8 mouse cellular contexts compared by ENCODE assay signal in the genomic region with DNA sequence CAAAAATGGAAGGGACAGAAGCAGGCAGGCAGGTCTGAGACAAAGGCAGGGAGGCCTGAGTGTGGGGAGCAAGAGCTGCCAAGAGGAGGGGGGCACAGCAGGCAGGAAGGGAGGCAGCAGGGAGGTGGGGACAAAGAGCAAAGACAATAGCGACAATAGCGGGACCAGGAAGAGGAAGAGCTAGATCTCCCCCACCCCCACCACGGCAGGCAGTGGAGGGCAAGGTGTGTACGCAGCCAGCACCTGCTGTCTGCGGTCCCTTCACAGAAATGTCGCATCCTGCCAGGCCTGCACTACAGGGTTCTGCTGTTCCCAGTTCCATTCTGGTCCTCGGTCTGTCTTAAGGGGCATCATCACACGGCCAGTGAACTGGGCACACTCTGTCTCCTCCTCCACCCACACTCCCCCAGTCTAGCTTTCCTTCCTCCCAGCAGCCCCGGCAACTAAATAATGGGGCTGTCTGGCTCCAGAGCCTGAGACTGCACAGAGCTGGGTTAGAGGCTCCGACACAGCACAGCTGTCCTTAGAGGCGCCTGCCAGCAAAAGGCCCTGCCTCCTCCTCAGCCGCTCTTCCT. TPM values are rescaled to one million over a fixed set of nuclear protein-coding genes. Genes with fewer than 3 reads are reported as not detected.
DNase-seq lines count a peak whose midpoint lies in the region; ATAC-seq lines count a peak whose summit lies in the region.

No protein-coding gene starts in this region.

- H3K4me3 ChIP-seq in forebrain, embryonic 16.5 days (replicated peaks; ENCODE audit: low read length) = no peak overlapping the region

- DNase-seq in left cerebral cortex, postnatal 4 days = peak; percentile 57
- no peak for DNase-seq in left cerebral cortex, postnatal 36 days (ENCODE audit: low spot score in 2 of 2)
- DNase-seq in kidney, postnatal 25 days = peak; percentile 38 to 56
- DNase-seq in naive thymus-derived CD4-positive, alpha-beta T cell, adult 2 months (ENCODE audit: low read depth) = peak; percentile 82
- DNase-seq in B cell, adult 2 months = no peak
- DNase-seq in gastrocnemius, postnatal 14 days = no peak
- no peak for DNase-seq in gastrocnemius, postnatal 10 days

- H3K9me3 ChIP-seq in forebrain, embryonic 16.5 days (ENCODE audit: control insufficient read depth, low read length) = no peaks in the 10 kb centered on the region

- peak overlapping the region; percentile 68 for H3K27ac ChIP-seq in forebrain, embryonic 16.5 days (ENCODE audit: low read length)

- H3K27me3 ChIP-seq in forebrain, embryonic 16.5 days (replicated peaks; ENCODE audit: control insufficient read depth, insufficient read depth, low read length) = no peaks in the 10 kb centered on the region

- H3K4me2 ChIP-seq in forebrain, embryonic 16.5 days (ENCODE audit: low read length) = no peak overlapping the region

- peak; percentile 62 for ATAC-seq in forebrain, embryonic 16.5 days

- peak overlapping the region; percentile 18 for H3K9ac ChIP-seq in forebrain, embryonic 16.5 days (replicated peaks; ENCODE audit: low read depth, low read length)

- intact Hi-C loops in left cerebral cortex, postnatal 4 days (cut with DNase I) = no loop called here
- intact Hi-C loops in left cerebral cortex, postnatal 36 days (cut with DNase I) = no loop called here
- intact Hi-C loops in gastrocnemius, postnatal 14 days (cut with DNase I; ENCODE audit: low total_unique reads) = no loop called here

- H3K4me1 ChIP-seq in forebrain, embryonic 16.5 days (replicated peaks; ENCODE audit: control insufficient read depth, insufficient read depth, low read length) = peaks cover 29% of the 10 kb centered on the region

- WGBS in forebrain, embryonic 16.5 days = 6% methylated on average over 12 of the region's 12 CpGs

- H3K36me3 ChIP-seq in forebrain, embryonic 16.5 days (ENCODE audit: control insufficient read depth, insufficient read depth) = no peaks in the 10 kb centered on the region

RNA-seq across cellular contexts. Expression of gene Kcnh2, which starts 6.8 kb away (rescaled TPM):
- 10 to 100 TPM; 16.4 to 21.2 TPM for total RNA-seq in left cerebral cortex, postnatal 4 days (2021)
- total RNA-seq in left cerebral cortex, postnatal 36 days (2021) = 10 to 100 TPM; 32.2 to 32.6 TPM
- polyA plus RNA-seq in forebrain, embryonic 16.5 days (2015; fragmentation: Nextera tagmentation; extraction: Ambion mirVana) = 4.7 and 6.2 TPM in 2 replicates
- total RNA-seq in gastrocnemius, postnatal 14 days (2021) = 1 to 10 TPM; 1.8 to 4.2 TPM
- total RNA-seq in gastrocnemius, postnatal 10 days (2021) = 10 to 100 TPM in 1 of 2 experiments, 1 to 10 TPM in 1; 5.4 to 10.8 TPM

RNA-seq across cellular contexts. Expression of gene Nos3, which starts 20.0 kb away (rescaled TPM):
- 10 to 100 TPM; 10.0 to 10.2 TPM for total RNA-seq in left cerebral cortex, postnatal 4 days (2021)
- total RNA-seq in left cerebral cortex, postnatal 36 days (2021) = 10 to 100 TPM in 1 of 2 experiments, 1 to 10 TPM in 1; 6.9 to 10.8 TPM
- polyA plus RNA-seq in forebrain, embryonic 16.5 days (2015; fragmentation: Nextera tagmentation; extraction: Ambion mirVana) = 7.5 and 9.9 TPM in 2 replicates
- 10 to 100 TPM in 1 of 2 experiments, 1 to 10 TPM in 1; 8.6 to 10.6 TPM for total RNA-seq in gastrocnemius, postnatal 14 days (2021)
- 10 to 100 TPM in 1 of 2 experiments, 1 to 10 TPM in 1; 7.7 to 11.2 TPM for total RNA-seq in gastrocnemius, postnatal 10 days (2021)

RNA-seq across cellular contexts. Expression of gene Atg9b, which starts 47.4 kb away (rescaled TPM):
- 1 to 10 TPM; 6.4 to 8.1 TPM for total RNA-seq in left cerebral cortex, postnatal 4 days (2021)
- 1 to 10 TPM; 2.4 to 4.4 TPM for total RNA-seq in left cerebral cortex, postnatal 36 days (2021)
- 1.8 and 1.9 TPM in 2 replicates for polyA plus RNA-seq in forebrain, embryonic 16.5 days (2015; fragmentation: Nextera tagmentation; extraction: Ambion mirVana)
- under 1 TPM; 0.11 to 0.14 TPM for total RNA-seq in gastrocnemius, postnatal 14 days (2021)
- total RNA-seq in gastrocnemius, postnatal 10 days (2021) = under 1 TPM; 0.23 to 0.26 TPM

RNA-seq across cellular contexts. Expression of gene Abcb8, which starts 48.9 kb away (rescaled TPM):
- 10 to 100 TPM; 44.5 to 53.6 TPM for total RNA-seq in left cerebral cortex, postnatal 4 days (2021)
- total RNA-seq in left cerebral cortex, postnatal 36 days (2021) = 10 to 100 TPM; 52.1 to 57.4 TPM
- polyA plus RNA-seq in forebrain, embryonic 16.5 days (2015; fragmentation: Nextera tagmentation; extraction: Ambion mirVana) = 46.1 and 58.1 TPM in 2 replicates
- total RNA-seq in gastrocnemius, postnatal 14 days (2021) = 10 to 100 TPM; 36.2 to 43.6 TPM
- 10 to 100 TPM; 35.9 to 45.5 TPM for total RNA-seq in gastrocnemius, postnatal 10 days (2021)

Comparison
In these comparisons a context has a peak if more than half of its experiments do, and no peak if none do; other contexts are left out.
1. DNase-seq: peak in left cerebral cortex, postnatal 4 days (single experiment), kidney, postnatal 25 days (2 of 2) and naive thymus-derived CD4-positive, alpha-beta T cell, adult 2 months (single experiment); none in left cerebral cortex, postnatal 36 days (0 of 2), B cell, adult 2 months (0 of 2), gastrocnemius, postnatal 14 days (single experiment) and gastrocnemius, postnatal 10 days (single experiment).